Mouse (Mus musculus) forebrain, embryonic 15.5 days (tissue): ENCODE measurements at regions not wholly inside any gene's neighbourhood (a gene's known extent, or its start where the extent isn't known, plus 50 kb on each side); places are given as distances from the start of the nearest gene placed in this dataset.
A peak's percentile ranks its signal among the peaks of the same experiment; 100 is the strongest.

ENCODE experiments used
- ATAC-seq: fragments of 200-750 bp; cut with Nextera tagmentation; replicated peaks from 2 replicates; pipeline ENCODE4 v1.8.0; 2017; ENCODE audit warnings: mild to moderate bottlenecking, moderate TSS enrichment, moderate library complexity
- H3K27ac ChIP-seq: fragments of 300-500 bp; sonication (generic); replicated peaks from 2 replicates; pipeline ENCODE4 v1.5.1; 2015; ENCODE audit warnings: mild to moderate bottlenecking, inconsistent platforms
- H3K27me3 ChIP-seq: fragments of 300-500 bp; sonication (generic); 2 replicates; pipeline ENCODE4 v1.6.1; 2015; ENCODE audit warnings: inconsistent platforms
- H3K36me3 ChIP-seq: fragments of 300-500 bp; sonication (generic); 2 replicates; pipeline ENCODE4 v1.6.1; 2015; ENCODE audit warnings: mild to moderate bottlenecking, inconsistent platforms
- H3K4me1 ChIP-seq: fragments of 300-500 bp; sonication (generic); 2 replicates; pipeline ENCODE4 v1.6.1; 2015; ENCODE audit warnings: inconsistent platforms
- H3K4me2 ChIP-seq: fragments of 300-500 bp; sonication (generic); replicated peaks from 2 replicates; pipeline ENCODE4 v1.6.1; 2015; ENCODE audit warnings: mild to moderate bottlenecking, inconsistent platforms
- H3K4me3 ChIP-seq: fragments of 300-500 bp; sonication (generic); 2 replicates; pipeline ENCODE4 v1.5.1; 2015; ENCODE audit warnings: mild to moderate bottlenecking, inconsistent platforms
- H3K9ac ChIP-seq: fragments of 300-500 bp; sonication (generic); replicated peaks from 2 replicates; pipeline ENCODE4 v1.6.1; 2015; ENCODE audit warnings: mild to moderate bottlenecking, inconsistent platforms
- H3K9me3 ChIP-seq: fragments of 300-500 bp; sonication (generic); 2 replicates; pipeline ENCODE4 v1.6.1; 2016; ENCODE audit warnings: inconsistent platforms
- WGBS: fragments of 180-500 bp; shearing (Covaris S2); methylation state at CpG from one replicate; pipeline ENCODE4 v1.1.7; 2015; ENCODE audit warnings: mixed read lengths; 5-methylcytosine and 5-hydroxymethylcytosine counted together

DNA sequence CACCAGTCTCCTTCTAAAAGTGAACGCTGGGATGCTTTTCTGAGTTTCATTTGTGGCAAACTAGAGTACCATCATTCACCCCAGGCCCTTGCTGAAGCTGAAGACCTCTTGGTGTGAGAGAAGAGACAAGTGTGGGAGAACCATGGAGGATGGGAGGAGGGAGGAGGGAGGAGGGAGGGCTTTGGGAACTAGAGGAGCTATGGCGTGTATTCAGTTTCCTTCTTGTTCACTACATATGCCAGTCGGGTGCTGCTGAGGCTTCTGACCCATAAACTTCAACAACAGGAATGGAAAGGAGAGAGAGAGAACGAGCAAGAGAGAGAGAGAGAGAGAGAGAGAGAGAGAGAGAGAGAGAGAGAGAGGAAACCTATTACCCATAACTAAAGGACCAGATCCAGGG, 452.1 kb downstream of the Rps24 start:
- H3K9ac ChIP-seq: no peak overlapping the region
- H3K4me2 ChIP-seq: no peak overlapping the region
- no peaks in the 10 kb centered on the region for H3K9me3 ChIP-seq
- no peaks in the 10 kb centered on the region for H3K27me3 ChIP-seq
- no peaks in the 10 kb centered on the region for H3K36me3 ChIP-seq
- peaks cover 17% of the 10 kb centered on the region for H3K4me1 ChIP-seq
- H3K4me3 ChIP-seq: no peak overlapping the region
- WGBS: 40% methylated on average over 4 of the region's 4 CpGs
- ATAC-seq: 0 out of 2 replicates have a peak, but pooled peaks have one; percentile 48
- H3K27ac ChIP-seq: peak overlapping the region; percentile 77

DNA sequence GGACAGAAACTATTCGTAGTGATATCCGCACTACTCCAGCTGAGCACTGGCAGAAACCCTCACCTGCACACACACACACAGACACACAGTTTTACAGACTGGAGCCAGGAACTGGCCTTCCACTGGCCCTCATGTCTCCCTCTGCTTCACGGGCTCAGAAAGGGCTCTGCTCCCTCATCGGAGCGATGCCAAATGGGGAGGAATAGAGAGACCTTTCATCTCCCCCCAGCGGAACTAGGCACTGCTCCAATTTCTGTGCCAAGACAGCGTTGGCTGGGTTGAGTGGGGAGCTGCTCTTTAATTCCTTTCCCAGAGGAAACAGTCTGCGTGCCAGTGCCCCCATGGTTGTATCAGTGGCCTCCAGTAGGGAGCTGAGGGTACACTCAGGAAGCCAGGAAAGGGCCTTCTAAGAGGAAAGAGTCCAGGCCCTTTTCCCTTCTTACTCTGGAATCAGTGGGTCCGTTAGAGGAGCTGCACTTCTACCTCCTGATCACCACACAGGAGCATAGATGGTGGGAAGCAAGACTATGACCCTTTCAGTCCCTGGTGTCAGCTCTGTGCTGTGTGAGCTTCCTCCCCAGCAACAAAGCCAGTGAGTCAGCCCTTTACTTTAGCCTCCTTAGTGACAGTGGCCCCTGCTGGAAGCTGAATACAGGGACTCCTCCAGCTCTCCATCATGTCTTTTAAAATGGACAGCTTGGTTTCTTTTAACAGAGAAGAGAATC, 452.7 kb downstream of the Rps24 start:
- ATAC-seq: peak; percentile 85
- Histone ChIP-seq H3K4me3 (no peak overlapping the region), H3K27me3 (no peaks in the 10 kb centered on the region), H3K9ac (no peak overlapping the region), H3K36me3 (no peaks in the 10 kb centered on the region), H3K27ac (peak overlapping the region; percentile 77), H3K4me2 (no peak overlapping the region), H3K9me3 (no peaks in the 10 kb centered on the region), H3K4me1 (peaks cover 17% of the 10 kb centered on the region)
- 24% methylated on average over 9 of the region's 9 CpGs for WGBS

DNA sequence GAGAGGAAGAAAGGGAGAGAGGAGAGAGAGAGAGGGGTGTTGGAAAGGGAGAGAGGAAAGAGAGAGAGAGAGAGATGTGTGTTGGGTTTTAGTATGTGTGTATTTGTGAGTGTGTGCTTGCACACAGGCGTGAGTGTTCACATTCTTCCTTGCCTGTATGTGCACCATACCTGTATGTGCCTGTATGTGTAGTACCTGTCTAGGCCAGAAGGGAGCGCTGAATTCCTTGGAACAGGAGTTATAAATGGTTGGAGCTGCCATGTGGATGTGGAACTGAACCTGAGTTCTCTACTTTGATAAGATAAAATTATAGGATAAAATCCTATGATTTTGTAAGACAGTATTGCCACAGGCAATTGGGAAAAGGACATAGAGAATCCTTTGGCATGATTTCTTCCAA, 458.8 kb downstream of the Rps24 start:
- no peak for ATAC-seq
- Histone ChIP-seq H3K4me2 (no peak overlapping the region), H3K4me1 (no peaks in the 10 kb centered on the region), H3K36me3 (no peaks in the 10 kb centered on the region), H3K27me3 (no peaks in the 10 kb centered on the region), H3K9ac (no peak overlapping the region), H3K27ac (no peak overlapping the region), H3K9me3 (no peaks in the 10 kb centered on the region), H3K4me3 (no peak overlapping the region)
- WGBS: 47% methylated on average over 2 of the region's 2 CpGs

DNA sequence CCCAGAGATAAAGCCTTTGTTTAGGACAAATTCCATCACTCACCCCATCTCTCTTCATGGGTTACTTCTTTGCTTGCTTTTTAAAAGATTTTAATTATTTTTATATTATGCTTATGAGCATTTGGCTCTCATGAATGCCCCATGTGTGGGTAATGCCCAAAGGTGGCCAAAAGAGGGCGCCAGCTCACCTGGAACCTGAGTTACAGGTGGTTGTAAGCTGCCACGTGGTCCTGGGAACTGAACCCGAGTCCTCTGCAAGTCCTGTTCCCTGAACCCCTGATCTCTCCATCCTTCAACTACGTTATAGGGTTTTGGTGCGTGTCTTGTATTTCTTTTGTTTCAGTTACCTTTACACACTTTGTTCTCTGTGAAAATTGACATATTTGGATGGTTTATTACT, 460.2 kb downstream of the Rps24 start:
- H3K4me3 ChIP-seq: no peak overlapping the region
- no peak overlapping the region for H3K9ac ChIP-seq
- H3K9me3 ChIP-seq: no peaks in the 10 kb centered on the region
- no peaks in the 10 kb centered on the region for H3K36me3 ChIP-seq
- no peak for ATAC-seq
- H3K4me1 ChIP-seq: no peaks in the 10 kb centered on the region
- H3K27ac ChIP-seq: no peak overlapping the region
- 86% methylated on average over 5 of the region's 5 CpGs for WGBS
- no peaks in the 10 kb centered on the region for H3K27me3 ChIP-seq
- H3K4me2 ChIP-seq: no peak overlapping the region

DNA sequence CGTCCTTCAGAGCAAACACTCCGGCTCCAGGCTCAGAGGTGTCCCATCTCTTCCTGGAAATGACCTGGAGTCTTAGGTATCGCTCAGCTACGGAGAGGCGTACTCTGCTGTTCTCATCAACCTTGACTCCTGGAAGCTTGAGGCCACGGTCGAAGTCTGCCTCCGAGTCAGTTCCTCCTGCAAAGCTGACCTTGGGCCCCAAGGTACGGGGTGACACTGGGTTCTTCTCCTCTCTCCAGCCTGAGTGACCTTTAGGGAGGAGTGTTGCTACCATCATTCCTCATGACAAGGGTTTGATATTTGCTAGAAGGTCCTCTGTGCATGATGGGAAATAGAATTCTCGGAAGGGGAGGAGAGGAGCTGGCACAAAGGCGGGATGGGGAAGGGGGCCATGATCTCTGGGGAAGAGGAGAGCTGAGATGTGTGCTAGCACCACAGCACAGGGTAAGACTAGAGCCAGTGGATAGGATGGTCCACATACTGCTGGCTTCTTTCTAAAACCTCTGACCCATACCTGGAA, 469.0 kb downstream of the Rps24 start:
- Histone ChIP-seq H3K4me3 (no peak overlapping the region), H3K27me3 (no peaks in the 10 kb centered on the region), H3K9ac (no peak overlapping the region), H3K4me1 (peaks cover 10% of the 10 kb centered on the region; the same call in 1 of the 2 replicates), H3K4me2 (no peak overlapping the region), H3K27ac (no peak overlapping the region), H3K36me3 (no peaks in the 10 kb centered on the region), H3K9me3 (no peaks in the 10 kb centered on the region)
- 90% methylated on average over 11 of the region's 11 CpGs for WGBS
- ATAC-seq: no peak

DNA sequence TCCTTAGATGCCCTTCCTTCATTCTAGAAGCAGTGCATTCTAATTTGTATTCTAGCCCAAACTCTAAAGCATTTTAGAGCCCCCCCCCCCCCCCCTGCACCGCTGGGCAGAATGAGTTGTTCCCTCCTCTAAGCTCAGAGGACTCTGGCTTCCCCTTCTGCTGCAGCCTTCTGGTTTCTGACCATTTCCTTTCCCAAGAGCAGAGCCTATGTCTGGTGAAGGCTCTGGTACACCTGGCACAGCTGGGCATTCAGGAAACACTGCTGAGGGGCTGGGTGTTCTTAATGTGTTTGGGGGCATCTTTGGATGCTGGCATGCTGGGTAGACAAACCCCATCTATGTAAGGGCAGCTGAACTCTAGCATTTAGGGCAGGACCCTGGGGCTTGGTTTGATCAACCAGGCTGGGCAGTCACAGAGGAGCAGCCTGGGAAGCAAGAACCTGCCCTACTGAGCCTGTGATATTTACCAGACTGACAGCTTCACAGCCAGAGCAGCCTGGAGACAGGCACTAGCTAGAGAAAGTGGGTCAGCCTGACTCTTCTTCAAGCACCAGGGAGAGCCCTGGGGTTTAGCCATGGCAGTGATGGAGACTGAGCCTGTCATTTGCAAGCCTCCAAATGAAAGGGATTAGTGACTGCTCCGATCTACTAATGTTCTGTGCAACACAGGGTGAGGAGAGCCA, 469.7 kb downstream of the Rps24 start:
- Histone ChIP-seq H3K9me3 (no peaks in the 10 kb centered on the region), H3K9ac (no peak overlapping the region), H3K4me3 (no peak overlapping the region), H3K4me1 (peaks cover 11% of the 10 kb centered on the region; the same call in 1 of the 2 replicates), H3K36me3 (no peaks in the 10 kb centered on the region), H3K27me3 (no peaks in the 10 kb centered on the region), H3K4me2 (no peak overlapping the region), H3K27ac (no peak overlapping the region)
- no peak for ATAC-seq
- WGBS: 48% methylated on average over 2 of the region's 2 CpGs

DNA sequence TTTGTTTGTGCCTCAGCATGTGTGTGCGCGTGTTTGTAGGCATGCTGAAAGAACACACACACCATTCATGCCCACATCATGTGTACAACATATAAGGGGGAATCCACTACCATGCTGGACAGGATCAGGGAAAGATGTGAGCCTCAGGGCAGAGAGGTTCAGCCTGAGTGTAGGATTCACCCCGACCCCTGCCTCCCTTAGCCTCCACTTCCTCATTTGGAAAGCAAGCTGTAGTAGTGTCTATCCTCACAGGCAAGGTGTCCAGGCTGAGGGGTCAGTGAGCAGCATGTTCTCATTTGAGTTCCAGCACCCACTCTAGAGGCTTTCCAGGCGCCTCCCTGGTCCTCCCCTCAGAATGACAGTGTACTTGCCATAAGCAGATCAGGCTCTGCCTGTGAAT, 470.5 kb downstream of the Rps24 start:
- no peak overlapping the region for H3K4me3 ChIP-seq
- 90% methylated on average over 4 of the region's 4 CpGs for WGBS
- H3K4me1 ChIP-seq: peaks cover 11% of the 10 kb centered on the region; the same call in 1 of the 2 replicates
- no peaks in the 10 kb centered on the region for H3K9me3 ChIP-seq
- no peaks in the 10 kb centered on the region for H3K36me3 ChIP-seq
- H3K4me2 ChIP-seq: no peak overlapping the region
- H3K27me3 ChIP-seq: no peaks in the 10 kb centered on the region
- H3K27ac ChIP-seq: no peak overlapping the region
- ATAC-seq: no peak
- H3K9ac ChIP-seq: no peak overlapping the region

DNA sequence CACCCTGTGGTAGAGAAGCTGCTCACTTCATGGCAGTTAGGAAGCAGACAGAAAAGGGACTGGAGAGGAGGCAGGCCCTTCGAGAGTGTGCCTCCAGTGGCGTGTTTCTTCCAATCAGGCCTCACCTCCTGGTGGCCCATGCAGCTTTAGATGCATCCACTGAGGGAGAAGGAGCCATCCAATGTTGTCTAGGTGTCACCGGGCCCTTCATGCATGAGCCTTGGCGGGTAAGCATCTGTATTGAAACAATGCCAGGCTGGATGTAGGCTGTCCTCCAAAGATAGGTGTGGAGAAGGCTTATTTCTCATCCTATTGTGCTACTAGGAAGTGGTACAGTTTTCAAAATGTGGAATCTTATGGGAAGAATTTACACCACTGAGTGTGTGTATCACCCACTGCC, 471.9 kb downstream of the Rps24 start:
- Histone ChIP-seq H3K27ac (no peak overlapping the region), H3K4me1 (peaks cover 11% of the 10 kb centered on the region; the same call in 1 of the 2 replicates), H3K27me3 (no peaks in the 10 kb centered on the region), H3K36me3 (no peaks in the 10 kb centered on the region), H3K4me2 (no peak overlapping the region), H3K9ac (no peak overlapping the region), H3K9me3 (no peaks in the 10 kb centered on the region), H3K4me3 (no peak overlapping the region)
- no peak for ATAC-seq
- 90% methylated on average over 4 of the region's 4 CpGs for WGBS

DNA sequence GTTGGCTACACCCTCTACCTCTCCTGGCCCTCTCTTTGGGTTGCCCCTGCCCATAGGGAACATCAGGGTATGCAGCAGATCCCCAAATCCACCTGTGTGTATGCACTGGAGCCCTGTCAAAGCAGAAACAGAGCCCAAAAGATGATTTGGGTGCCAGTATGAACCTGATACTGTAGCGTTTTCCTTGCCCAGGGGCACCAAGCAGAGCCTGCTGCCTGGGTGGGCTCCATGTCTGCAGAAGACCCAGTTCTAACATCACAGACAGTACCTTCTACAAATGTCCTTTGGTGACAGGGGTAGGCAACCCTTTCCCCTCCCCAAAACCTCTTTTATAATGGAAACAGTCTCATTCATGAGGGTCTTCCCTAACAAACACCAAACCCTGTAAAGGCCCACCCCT, 472.5 kb downstream of the Rps24 start:
- no peaks in the 10 kb centered on the region for H3K36me3 ChIP-seq
- ATAC-seq: no peak
- H3K9ac ChIP-seq: no peak overlapping the region
- H3K27ac ChIP-seq: peak overlapping the region; percentile 55; the same call in 1 of the 2 replicates
- peaks cover 11% of the 10 kb centered on the region; the same call in 1 of the 2 replicates for H3K4me1 ChIP-seq
- WGBS: 90% methylated on average over 1 of the region's 1 CpGs
- no peak overlapping the region for H3K4me2 ChIP-seq
- H3K27me3 ChIP-seq: no peaks in the 10 kb centered on the region
- no peaks in the 10 kb centered on the region for H3K9me3 ChIP-seq
- no peak overlapping the region for H3K4me3 ChIP-seq

DNA sequence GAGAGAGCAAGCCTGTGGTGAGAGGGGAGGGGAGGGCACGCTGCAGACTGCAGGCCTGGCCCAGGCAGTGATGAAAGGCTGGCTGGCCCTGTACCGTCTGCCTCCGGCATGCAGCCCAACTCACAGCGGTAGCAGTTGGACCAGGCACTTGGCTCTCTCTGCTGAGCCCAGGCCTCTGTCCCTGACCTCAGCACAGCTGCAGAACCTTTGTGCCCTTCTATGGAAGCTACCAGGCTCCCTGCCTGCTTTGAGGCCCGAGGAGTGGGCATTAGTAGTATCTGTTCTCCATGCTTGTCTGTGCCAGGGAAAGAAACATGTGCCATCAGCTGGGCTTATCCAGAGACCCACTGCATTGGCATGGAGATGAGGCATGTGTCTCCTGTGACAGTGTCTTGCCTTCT, 473.2 kb downstream of the Rps24 start:
- Histone ChIP-seq H3K9me3 (no peaks in the 10 kb centered on the region), H3K4me1 (peaks cover 11% of the 10 kb centered on the region; the same call in 1 of the 2 replicates), H3K9ac (no peak overlapping the region), H3K36me3 (no peaks in the 10 kb centered on the region), H3K4me2 (no peak overlapping the region), H3K27ac (peak overlapping the region; percentile 55), H3K27me3 (no peaks in the 10 kb centered on the region), H3K4me3 (no peak overlapping the region)
- peak; percentile 69 for ATAC-seq
- 20% methylated on average over 5 of the region's 5 CpGs for WGBS

DNA sequence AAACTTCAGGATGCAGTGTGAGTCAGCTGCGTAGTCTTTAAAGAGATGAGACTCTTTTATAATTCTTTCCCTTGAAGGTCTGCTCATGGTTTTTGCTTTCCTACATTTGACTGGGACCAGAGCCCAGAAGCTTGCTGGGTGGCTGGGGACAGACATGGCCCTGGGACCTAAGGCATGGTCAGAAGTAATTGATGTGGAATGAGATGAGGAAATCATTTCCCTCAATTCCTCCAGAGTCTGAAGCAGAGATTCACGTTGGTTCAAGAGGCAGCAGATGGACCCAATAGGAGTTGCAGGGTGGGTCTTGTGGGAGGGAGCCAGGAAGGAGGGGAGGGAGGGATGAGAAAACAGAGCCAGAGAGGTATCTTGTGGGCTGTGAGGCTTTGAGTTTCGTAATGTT, 473.9 kb downstream of the Rps24 start:
- Histone ChIP-seq H3K9ac (no peak overlapping the region), H3K4me1 (peaks cover 11% of the 10 kb centered on the region; the same call in 1 of the 2 replicates), H3K27me3 (no peaks in the 10 kb centered on the region), H3K27ac (no peak overlapping the region), H3K4me3 (no peak overlapping the region), H3K4me2 (no peak overlapping the region), H3K36me3 (no peaks in the 10 kb centered on the region), H3K9me3 (no peaks in the 10 kb centered on the region)
- ATAC-seq: no peak
- WGBS: 73% methylated on average over 3 of the region's 3 CpGs

DNA sequence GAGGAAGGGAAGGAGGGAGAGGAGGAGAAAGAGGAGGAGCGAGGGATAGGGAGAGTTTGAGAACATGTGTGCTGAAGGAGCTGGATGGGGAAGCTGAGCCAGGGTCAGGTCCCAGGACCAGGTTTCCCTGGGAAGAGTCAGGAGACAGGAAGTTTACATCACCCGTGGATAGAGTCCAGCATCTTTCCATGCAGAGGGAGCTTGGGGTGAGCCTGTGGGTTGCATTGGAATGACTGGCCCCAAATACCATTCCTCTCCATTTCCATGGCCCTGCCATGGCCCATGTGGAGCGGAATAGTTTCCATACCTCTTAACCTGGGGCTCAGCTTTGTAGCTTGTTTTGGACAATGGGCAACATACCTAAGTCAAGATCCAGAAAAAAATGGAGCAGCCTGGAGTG, 474.8 kb downstream of the Rps24 start:
- Histone ChIP-seq H3K4me1 (peaks cover 11% of the 10 kb centered on the region; the same call in 1 of the 2 replicates), H3K9ac (no peak overlapping the region), H3K4me2 (no peak overlapping the region), H3K27ac (no peak overlapping the region), H3K9me3 (no peaks in the 10 kb centered on the region), H3K27me3 (no peaks in the 10 kb centered on the region), H3K4me3 (no peak overlapping the region), H3K36me3 (no peaks in the 10 kb centered on the region)
- no peak for ATAC-seq
- WGBS: 80% methylated on average over 3 of the region's 3 CpGs
